14 mouse cellular contexts compared by ENCODE assay signal in the genomic region with DNA sequence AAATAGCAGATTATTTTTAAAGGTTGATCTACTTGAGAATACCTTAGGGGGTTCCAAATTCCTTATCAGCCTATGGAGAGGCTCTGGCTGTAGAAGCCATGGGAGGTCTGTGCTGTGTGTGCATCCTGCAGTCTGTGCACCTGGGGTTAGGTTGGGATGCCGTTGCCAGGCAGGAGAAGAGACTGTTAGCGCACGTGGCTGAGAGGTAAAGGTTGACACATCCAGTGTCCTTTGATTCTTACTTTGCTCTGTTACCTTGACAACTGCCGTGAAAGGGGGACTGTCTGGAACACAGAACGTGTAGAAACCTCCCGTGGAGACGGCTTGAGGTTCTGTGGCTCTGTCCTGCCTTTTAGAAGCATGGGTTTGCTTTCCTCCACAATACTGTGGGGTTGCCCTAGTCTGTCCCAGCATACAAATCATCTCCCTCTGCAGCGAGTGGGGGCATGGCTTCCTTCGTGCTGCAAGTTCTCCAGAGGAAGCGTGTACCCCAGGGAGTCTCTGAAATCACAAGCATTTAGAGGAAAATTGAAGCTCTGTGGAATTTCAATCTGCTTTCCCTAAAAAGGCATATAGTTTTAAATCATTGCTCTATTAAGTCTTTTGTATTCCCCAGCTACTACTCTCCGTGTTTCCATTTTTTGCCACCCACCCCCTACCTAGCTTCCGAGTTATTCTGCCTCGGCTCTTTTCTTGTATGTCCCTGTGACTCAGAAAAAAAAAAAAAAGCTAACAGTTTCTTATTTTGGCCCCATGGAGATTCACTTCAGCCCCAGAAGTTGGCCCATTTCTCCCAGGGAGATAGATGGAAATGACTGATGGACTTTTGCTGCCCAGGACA.
DNase-seq lines count a peak whose midpoint lies in the region; ATAC-seq lines count a peak whose summit lies in the region.
"Had no signal": no experiment of that assay in that cellular context is flagged by ENCODE, and none has a peak within 500 bp of the region (broad histone marks: within the 10 kb centered on the region; RNA-seq: fewer than 3 reads in every experiment).

No protein-coding gene starts in this region.

- intact Hi-C loops in left cerebral cortex, postnatal 10 days (cut with DNase I): no loop called here

- peak; percentile 3 to 5 for DNase-seq in left cerebral cortex, adult 18-20 months (ENCODE audit: low spot score in 2 of 2)
- DNase-seq in left cerebral cortex, postnatal 10 days (ENCODE audit: extremely low spot score in 1 of 2, low spot score in 2 of 2): no peak
- DNase-seq in left cerebral cortex, adult 9 months (ENCODE audit: low spot score in 2 of 2): peak; percentile 15 to 18
- peak; percentile 42 to 44 for DNase-seq in right cerebral cortex, postnatal 10 days (ENCODE audit: low spot score in 2 of 2)
- DNase-seq in thymus, postnatal 25 days: no peak
- DNase-seq: adrenal gland, postnatal 10 days; cerebellum, adult 11 months; heart, postnatal 36 days; lung, adult 2 months had no signal

- ATAC-seq in forebrain, embryonic 13.5 days: peak; percentile 53
- ATAC-seq in forebrain, embryonic 12.5 days (ENCODE audit: low FRiP score): no peak
- ATAC-seq in intestine, embryonic 15.5 days: no peak

- H3K27me3 ChIP-seq in forebrain, embryonic 13.5 days: no peaks in the 10 kb centered on the region
- 0 out of 2 replicates have a peak, but pooled peaks cover 4% of the 10 kb centered on the region for H3K27me3 ChIP-seq in forebrain, embryonic 12.5 days
- H3K27me3 ChIP-seq in intestine, embryonic 15.5 days (replicated peaks): no peaks in the 10 kb centered on the region
- H3K27me3 ChIP-seq: limb, embryonic 13.5 days; midbrain, embryonic 12.5 days had no signal

- H3K4me3 ChIP-seq in forebrain, embryonic 13.5 days: no peak overlapping the region
- no peak overlapping the region for H3K4me3 ChIP-seq in forebrain, embryonic 12.5 days (replicated peaks)
- no peak overlapping the region for H3K4me3 ChIP-seq in intestine, embryonic 15.5 days (replicated peaks)
- H3K4me3 ChIP-seq: limb, embryonic 13.5 days; midbrain, embryonic 12.5 days had no signal

- 46% methylated on average over 13 of the region's 13 CpGs for WGBS in forebrain, embryonic 13.5 days
- WGBS in forebrain, embryonic 12.5 days: 54% methylated on average over 13 of the region's 13 CpGs
- 61% methylated on average over 13 of the region's 13 CpGs for WGBS in intestine, embryonic 15.5 days

- H3K9me3 ChIP-seq in forebrain, embryonic 13.5 days (replicated peaks): no peaks in the 10 kb centered on the region
- no peaks in the 10 kb centered on the region for H3K9me3 ChIP-seq in forebrain, embryonic 12.5 days
- no peaks in the 10 kb centered on the region for H3K9me3 ChIP-seq in intestine, embryonic 15.5 days
- H3K9me3 ChIP-seq: limb, embryonic 13.5 days; midbrain, embryonic 12.5 days had no signal

- H3K9ac ChIP-seq in forebrain, embryonic 13.5 days: no peak overlapping the region
- H3K9ac ChIP-seq in forebrain, embryonic 12.5 days: no peak overlapping the region
- H3K9ac ChIP-seq in intestine, embryonic 15.5 days: no peak overlapping the region
- H3K9ac ChIP-seq: limb, embryonic 13.5 days; midbrain, embryonic 12.5 days had no signal

- H3K36me3 ChIP-seq in forebrain, embryonic 13.5 days (ENCODE audit: poor library complexity, severe bottlenecking): no peaks in the 10 kb centered on the region
- H3K36me3 ChIP-seq in forebrain, embryonic 12.5 days (replicated peaks): no peaks in the 10 kb centered on the region
- no peaks in the 10 kb centered on the region for H3K36me3 ChIP-seq in intestine, embryonic 15.5 days
- H3K36me3 ChIP-seq: limb, embryonic 13.5 days; midbrain, embryonic 12.5 days had no signal

- peaks cover 5% of the 10 kb centered on the region; the same call in 1 of the 2 replicates for H3K4me1 ChIP-seq in forebrain, embryonic 13.5 days
- peaks cover 6% of the 10 kb centered on the region for H3K4me1 ChIP-seq in forebrain, embryonic 12.5 days
- no peaks in the 10 kb centered on the region for H3K4me1 ChIP-seq in intestine, embryonic 15.5 days (replicated peaks)

- no peak overlapping the region for H3K4me2 ChIP-seq in forebrain, embryonic 13.5 days
- H3K4me2 ChIP-seq in forebrain, embryonic 12.5 days: no peak overlapping the region
- no peak overlapping the region for H3K4me2 ChIP-seq in intestine, embryonic 15.5 days (replicated peaks)
- H3K4me2 ChIP-seq: limb, embryonic 13.5 days; midbrain, embryonic 12.5 days had no signal

- H3K27ac ChIP-seq in forebrain, embryonic 13.5 days: no peak overlapping the region
- H3K27ac ChIP-seq in forebrain, embryonic 12.5 days: no peak overlapping the region
- no peak overlapping the region for H3K27ac ChIP-seq in intestine, embryonic 15.5 days
- H3K27ac ChIP-seq: limb, embryonic 13.5 days; midbrain, embryonic 12.5 days had no signal

Comparison
In these comparisons a context has a peak if more than half of its experiments do, and no peak if none do; other contexts are left out.
1. DNase-seq: peak in left cerebral cortex, adult 18-20 months (2 of 2), left cerebral cortex, adult 9 months (2 of 2) and right cerebral cortex, postnatal 10 days (2 of 2); none in left cerebral cortex, postnatal 10 days (0 of 2) and thymus, postnatal 25 days (single experiment).